Comparison of ENCODE assay signal across 8 mouse cellular contexts in genomic region chr2:27539336-27539735, GRCm38 (mm10). TPM values are rescaled to one million over a fixed set of nuclear protein-coding genes. Genes with fewer than 3 reads are reported as not detected.
DNase-seq lines count a peak whose midpoint lies in the region; ATAC-seq and TF ChIP-seq lines count a peak whose summit lies in the region.

No protein-coding gene starts in this region.

- H3K36me3 ChIP-seq in kidney, embryonic 14.5 days (ENCODE audit: control insufficient read depth, insufficient read depth, low read length): peaks cover 26% of the 10 kb centered on the region
- H3K36me3 ChIP-seq in heart, embryonic 13.5 days: peaks cover 29% of the 10 kb centered on the region

- no peak for TF ChIP-seq CTCF in brain, embryonic 14.5 days (IDR thresholded peaks at IDR 0.05; ENCODE audit: borderline replicate concordance, extremely low read depth, insufficient read depth, insufficient read length)

- H3K9ac ChIP-seq in kidney, embryonic 14.5 days (ENCODE audit: low read depth, low read length): 0 out of 2 replicates have a peak overlapping the region, but pooled peaks have one; percentile 4
- peak overlapping the region; percentile 81 for H3K9ac ChIP-seq in heart, embryonic 13.5 days

- intact Hi-C loops in gastrocnemius, postnatal 14 days (cut with DNase I; ENCODE audit: low total_unique reads): no loop called here

- no peak overlapping the region; the same call in 1 of the 2 replicates for H3K4me3 ChIP-seq in kidney, embryonic 14.5 days (ENCODE audit: low read length)
- H3K4me3 ChIP-seq in heart, embryonic 13.5 days: peak overlapping the region; percentile 54

- no peak for TF ChIP-seq POLR2A in brain, embryonic 14.5 days (IDR thresholded peaks at IDR 0.05; ENCODE audit: borderline replicate concordance, extremely low read depth, insufficient read depth, insufficient read length, poor library complexity, severe bottlenecking)

- ATAC-seq in kidney, embryonic 14.5 days (ENCODE audit: low FRiP score, low TSS enrichment): 0 out of 2 replicates have a peak, but pooled peaks have one; percentile 12
- no peak for ATAC-seq in heart, embryonic 13.5 days (ENCODE audit: extremely low read depth, insufficient number of reproducible peaks, low FRiP score, low TSS enrichment)

- H3K4me2 ChIP-seq in kidney, embryonic 14.5 days (replicated peaks; ENCODE audit: low read depth, low read length): peak overlapping the region; percentile 32
- H3K4me2 ChIP-seq in heart, embryonic 13.5 days: peak overlapping the region; percentile 78

- 20% methylated on average over 5 of the region's 5 CpGs for WGBS in kidney, embryonic 14.5 days
- 22% methylated on average over 5 of the region's 5 CpGs for WGBS in heart, embryonic 13.5 days

- H3K27ac ChIP-seq in kidney, embryonic 14.5 days (ENCODE audit: low read depth, low read length): peak overlapping the region; percentile 62
- peak overlapping the region; percentile 85 for H3K27ac ChIP-seq in heart, embryonic 13.5 days (replicated peaks)

- H3K27me3 ChIP-seq in kidney, embryonic 14.5 days (ENCODE audit: control insufficient read depth, insufficient read depth, low read length): no peaks in the 10 kb centered on the region
- no peaks in the 10 kb centered on the region for H3K27me3 ChIP-seq in heart, embryonic 13.5 days (replicated peaks)

- peaks cover 12% of the 10 kb centered on the region for H3K4me1 ChIP-seq in kidney, embryonic 14.5 days (ENCODE audit: control insufficient read depth, insufficient read depth, low read length)
- H3K4me1 ChIP-seq in heart, embryonic 13.5 days: peaks cover 19% of the 10 kb centered on the region

- H3K9me3 ChIP-seq in kidney, embryonic 14.5 days (ENCODE audit: control insufficient read depth, low read length): no peaks in the 10 kb centered on the region
- no peaks in the 10 kb centered on the region for H3K9me3 ChIP-seq in heart, embryonic 13.5 days

- no peak for DNase-seq in kidney, postnatal 4 days
- peak; percentile 52 for DNase-seq in brain, embryonic 14.5 days (ENCODE audit: low read depth)
- DNase-seq in mesoderm, embryonic 11.5 days (ENCODE audit: low read depth, low spot score): peak; percentile 23
- DNase-seq in gastrocnemius, postnatal 14 days: no peak
- no peak for DNase-seq in urinary bladder, postnatal 36 days (ENCODE audit: low spot score in 2 of 2)
- DNase-seq in gastrocnemius, postnatal 25 days: no peak

RNA-seq across cellular contexts. Expression of gene Wdr5, which starts 24.4 kb away (rescaled TPM):
- polyA plus RNA-seq in kidney, embryonic 14.5 days (2014; fragmentation: Nextera tagmentation; extraction: Ambion mirVana): 37.1 and 73.5 TPM in 2 replicates
- 51.3 and 62.9 TPM in 2 replicates for polyA plus RNA-seq in brain, embryonic 14.5 days (2012; rRNA removed)
- polyA plus RNA-seq in heart, embryonic 13.5 days (2015; fragmentation: Nextera tagmentation; extraction: Ambion mirVana): 29.3 and 30.3 TPM in 2 replicates
- total RNA-seq in gastrocnemius, postnatal 14 days (2021): 10 to 100 TPM; 17.5 to 20.9 TPM
- 10 to 100 TPM; 15.4 to 18.3 TPM for total RNA-seq in gastrocnemius, postnatal 25 days (2021)

RNA-seq across cellular contexts. Expression of gene Brd3, which starts 31.9 kb away (rescaled TPM):
- 134 and 147 TPM in 2 replicates for polyA plus RNA-seq in kidney, embryonic 14.5 days (2014; fragmentation: Nextera tagmentation; extraction: Ambion mirVana)
- 61.9 and 85.0 TPM in 2 replicates for polyA plus RNA-seq in brain, embryonic 14.5 days (2012; rRNA removed)
- 68.7 and 72.2 TPM in 2 replicates for polyA plus RNA-seq in heart, embryonic 13.5 days (2015; fragmentation: Nextera tagmentation; extraction: Ambion mirVana)
- total RNA-seq in gastrocnemius, postnatal 14 days (2021): 10 to 100 TPM; 23.7 to 35.2 TPM
- total RNA-seq in gastrocnemius, postnatal 25 days (2021): 10 to 100 TPM; 20.5 to 25.1 TPM

Comparison
In these comparisons a context has a peak if more than half of its experiments do, and no peak if none do; other contexts are left out.
1. DNase-seq: peak in brain, embryonic 14.5 days (single experiment) and mesoderm, embryonic 11.5 days (single experiment); none in kidney, postnatal 4 days (0 of 2), gastrocnemius, postnatal 14 days (single experiment), urinary bladder, postnatal 36 days (0 of 2) and gastrocnemius, postnatal 25 days (single experiment).